Mouse (Mus musculus) ZHBTc4 (cell line): ENCODE measurements around the gene Timm17b.

Experiments
- DNase-seq: peaks from one replicate; pipeline ENCODE4 v3.0.0-alpha.2; 2011; ENCODE audit warnings: low read depth, low spot score

Gene Timm17b

GRCm38 (mm10) chrX:7919601-7920383, 20.6 kb downstream of the Timm17b start, which contains the start of gene Pcsk1n:
Gene Pcsk1n, plus strand, starts transcription at chrX:7919822.
- peak; percentile 65 for DNase-seq

DNA sequence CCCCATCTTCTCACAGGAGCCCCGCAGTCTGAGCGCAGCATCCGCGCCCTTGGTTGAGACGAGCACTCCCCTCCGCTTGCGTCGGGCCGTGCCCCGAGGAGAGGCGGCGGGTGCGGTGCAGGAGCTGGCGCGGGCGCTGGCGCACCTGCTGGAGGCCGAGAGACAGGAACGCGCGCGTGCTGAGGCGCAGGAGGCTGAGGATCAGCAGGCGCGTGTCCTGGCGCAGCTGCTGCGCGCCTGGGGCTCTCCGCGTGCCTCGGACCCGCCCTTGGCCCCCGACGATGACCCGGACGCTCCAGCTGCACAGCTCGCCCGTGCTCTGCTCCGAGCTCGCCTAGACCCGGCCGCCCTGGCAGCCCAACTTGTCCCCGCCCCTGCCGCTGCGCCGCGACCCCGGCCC, 22.9 kb downstream of the Timm17b start:
- peak; percentile 62 for DNase-seq

DNA sequence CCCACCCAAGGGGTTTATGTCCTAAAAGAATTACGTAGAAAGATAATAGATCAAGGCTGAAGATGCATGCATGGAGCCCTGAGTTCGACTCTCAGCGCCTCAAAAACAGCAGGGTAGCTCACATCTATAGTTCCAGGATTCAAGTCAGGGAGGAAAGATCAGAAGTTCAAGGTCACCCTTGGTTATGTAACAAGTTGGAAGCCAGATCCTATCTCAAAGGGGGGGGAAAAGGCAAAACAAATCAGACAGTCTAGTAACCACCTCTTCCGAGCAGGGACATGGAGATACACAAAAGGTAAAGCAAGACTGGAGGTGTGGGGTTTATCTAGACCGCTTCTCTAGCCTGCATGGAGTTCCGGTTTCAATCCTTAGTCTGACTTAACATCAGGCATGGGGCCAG, 27.1 kb downstream of the Timm17b start:
- peak; percentile 62 for DNase-seq

DNA sequence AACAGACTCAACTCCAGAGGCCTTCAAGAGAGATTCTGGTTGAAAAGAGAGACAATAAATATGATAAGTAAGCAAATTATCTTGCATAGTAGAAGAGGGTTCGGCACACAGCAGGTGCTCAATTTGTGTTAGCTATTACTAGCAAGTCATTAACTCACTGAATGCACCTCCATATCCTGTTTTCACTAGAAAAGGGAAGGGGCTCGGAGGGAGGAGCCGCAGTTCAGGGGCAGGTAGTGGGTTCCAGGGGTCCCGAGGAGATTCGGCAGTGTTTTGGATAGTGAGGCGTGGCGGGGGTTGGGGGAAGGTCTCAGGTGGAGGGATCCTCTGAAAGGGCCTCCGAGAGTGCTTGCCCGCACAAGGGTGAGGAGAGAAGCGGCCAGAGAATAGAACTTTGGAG, 28.0 kb downstream of the Timm17b start:
- peak; percentile 74 for DNase-seq

GRCm38 (mm10) chrX:7928270-7928790, 29.2 kb downstream of the Timm17b start, which contains the start of gene Eras:
Gene Eras, minus strand, starts transcription at chrX:7928607.
- DNase-seq: peak; percentile 72

- peak; percentile 61 for DNase-seq
Measured at GRCm38 (mm10) chrX:7936874-7937273, 37.7 kb downstream of the Timm17b start.

DNA sequence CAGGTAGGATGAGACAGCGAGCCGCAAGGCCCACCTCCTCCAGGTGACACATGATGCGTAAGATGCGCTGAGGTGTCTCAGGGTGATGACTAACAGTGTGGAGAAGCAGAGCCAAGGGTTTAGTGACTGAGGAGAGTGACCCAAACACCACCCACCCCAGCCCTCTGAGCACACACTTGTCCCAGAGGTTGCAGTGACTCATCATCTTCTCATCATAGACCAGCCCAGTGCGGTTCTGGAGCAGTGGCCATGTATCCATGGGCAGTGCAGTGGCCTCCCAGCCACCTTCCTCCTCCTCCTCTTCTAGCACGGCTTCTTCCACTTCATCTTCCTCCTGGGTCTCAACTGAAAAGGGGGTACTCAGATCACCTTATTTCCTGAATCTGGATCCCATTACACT, 38.5 kb downstream of the Timm17b start:
- DNase-seq: no peak

GRCm38 (mm10) chrX:7945618-7946017, 46.5 kb downstream of the Timm17b start:
- no peak for DNase-seq

DNA sequence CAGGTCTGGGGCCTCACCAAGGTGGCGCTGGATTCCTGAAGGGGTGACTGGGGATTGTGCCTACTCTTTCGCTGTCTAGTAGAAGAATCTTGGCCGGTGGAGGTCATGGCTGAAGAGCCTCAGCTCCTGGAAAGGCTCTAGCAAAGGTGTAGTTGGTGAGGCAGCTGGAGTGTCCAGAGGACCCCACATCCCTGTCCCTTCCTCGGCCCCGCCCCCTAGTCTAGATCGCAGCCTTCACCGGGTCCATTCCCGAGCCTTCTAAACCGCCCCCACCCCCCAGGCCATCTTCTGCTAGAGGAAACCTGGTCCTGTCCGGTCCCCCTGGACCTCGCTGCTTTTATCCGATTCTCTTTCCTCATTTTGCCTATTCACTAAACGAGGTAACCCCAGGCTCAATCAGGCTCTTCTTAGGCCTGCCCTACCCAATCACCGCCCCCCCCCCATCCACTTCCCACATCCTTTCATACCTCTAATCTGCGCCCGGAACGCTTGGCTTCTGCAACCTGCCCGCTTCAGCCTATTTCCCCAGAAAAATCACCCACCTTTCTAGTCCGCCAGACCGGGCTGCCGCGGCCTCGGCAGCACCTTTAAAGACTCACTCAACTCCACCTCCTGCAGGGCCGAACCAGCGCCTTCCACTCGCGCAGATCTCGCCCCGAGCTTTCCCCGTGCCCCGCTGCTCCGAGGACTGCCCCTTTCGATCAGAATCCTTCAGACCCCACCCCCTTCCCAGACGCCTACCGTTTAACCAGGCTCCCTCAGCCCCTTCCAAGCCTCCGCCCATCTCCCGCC, 48.1 kb downstream of the Timm17b start, which contains the start of gene Hdac6:
TSS of gene Hdac6 (minus strand) at position 782 of the 792 bp plus-strand sequence.
- DNase-seq: no peak

DNA sequence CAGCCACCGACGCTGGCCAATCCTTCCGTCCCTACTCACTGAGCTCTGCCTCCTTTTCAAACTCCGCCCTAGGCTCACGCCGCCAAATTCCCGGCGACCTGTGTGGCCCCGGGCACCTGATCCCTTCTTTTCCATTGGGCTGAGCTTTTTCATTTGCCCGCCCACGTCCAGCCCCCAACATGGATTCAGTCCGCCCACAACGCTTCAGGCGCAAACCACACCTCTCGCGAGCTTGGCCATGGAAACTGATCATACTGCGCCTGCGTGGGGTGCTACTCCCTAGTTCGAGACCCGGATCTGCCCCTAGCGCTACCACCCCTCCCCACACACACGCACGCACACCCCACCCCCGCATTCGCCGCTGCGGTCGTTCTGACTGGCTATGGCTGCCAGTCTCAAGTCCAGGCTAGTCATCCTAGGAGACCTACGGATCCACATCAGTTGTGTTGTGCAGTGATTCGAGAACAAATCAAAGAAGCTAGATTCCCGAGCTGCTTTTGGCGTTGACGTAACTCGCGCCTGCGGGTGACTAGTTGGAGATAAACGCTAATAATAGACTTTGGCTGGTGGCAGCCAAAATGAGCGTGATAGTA, 48.8 kb downstream of the Timm17b start:
- peak; percentile 98 for DNase-seq

GRCm38 (mm10) chrX:7950091-7950490, 50.9 kb downstream of the Timm17b start:
- DNase-seq: no peak
